Mouse (Mus musculus): ENCODE results near the gene Zfp174. TPM values are rescaled to one million over a fixed set of nuclear protein-coding genes. Genes with fewer than 3 reads are reported as not detected.
"Not testable (repeated sequence)": the region's sequence is repeated elsewhere in the genome, so short reads cannot be mapped to it uniquely, and the experiment has no call there.

The Zfp174 gene
- 1 to 10 TPM; 4.4 to 4.8 TPM for total RNA-seq (2021)
- long read RNA-seq, partial matches to known transcripts: 0 of 1 reads
- long read RNA-seq, other reads (novel, unspliced or antisense): 1 of 1 reads

DNA sequence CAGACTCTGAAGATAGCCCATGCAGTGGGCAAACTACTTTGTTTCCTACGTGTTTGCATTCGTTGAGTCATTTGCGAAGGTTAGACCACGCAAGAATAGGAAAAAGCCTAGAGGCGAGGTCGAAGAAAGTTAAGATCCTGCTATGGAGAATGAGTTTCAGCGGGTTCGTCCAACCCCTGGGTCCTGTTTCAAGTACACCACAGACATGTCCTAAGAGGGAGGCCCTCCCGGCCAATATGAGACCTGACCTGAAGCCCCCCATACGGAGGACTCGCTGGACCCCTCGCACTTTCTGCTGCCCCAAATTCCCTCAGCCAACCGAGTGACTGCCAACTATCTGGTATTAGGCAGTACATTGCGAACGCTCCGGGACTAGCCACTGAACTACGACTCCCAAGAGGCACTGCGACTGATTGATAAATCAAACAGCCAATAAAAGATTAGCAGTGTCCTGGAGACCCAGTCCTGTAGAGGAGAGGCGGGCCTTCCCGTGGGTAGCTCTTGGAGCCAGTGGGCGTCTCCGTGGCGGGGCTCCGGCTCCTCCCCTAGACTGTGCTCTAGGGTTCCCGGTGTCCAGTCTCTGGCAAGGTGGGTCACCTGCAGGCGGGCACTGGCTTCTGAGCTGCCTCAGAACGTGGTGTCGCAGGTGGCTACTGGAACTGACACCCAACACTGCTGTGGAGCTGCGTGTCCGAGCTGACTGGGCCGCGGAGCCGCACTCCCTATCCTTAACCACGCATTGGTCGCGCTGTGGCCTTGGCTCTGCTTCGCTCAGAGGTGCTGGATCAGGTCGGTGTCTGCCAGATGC lies at the start of gene Zfp174:
TSS of gene Zfp174 (plus strand) at position 558 of the 808 bp plus-strand sequence.
- DNase-seq (ENCODE audit: low spot score in 2 of 2): peak; percentile 85 to 90

DNA sequence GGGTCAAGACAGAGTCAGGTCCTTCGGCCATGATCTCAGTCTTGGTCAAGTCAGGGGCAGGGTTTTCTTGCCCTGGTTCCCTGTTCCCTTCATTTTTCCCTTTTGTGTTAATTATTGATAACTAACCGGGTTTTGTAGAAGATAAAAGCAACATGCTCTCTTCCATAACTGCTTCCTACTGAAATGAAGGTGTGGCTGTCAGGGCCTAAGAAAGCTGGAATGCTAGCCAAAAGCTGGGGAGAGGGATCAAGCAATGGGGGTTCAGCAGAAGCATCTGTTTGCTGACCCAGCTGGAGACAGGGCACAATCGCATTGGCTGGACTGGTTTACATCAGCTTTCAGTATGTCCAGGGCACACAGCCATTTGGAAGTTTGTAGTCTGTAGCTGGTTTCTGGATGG lies 38.9 kb upstream of the Zfp174 start:
- no peak for DNase-seq (ENCODE audit: low spot score in 2 of 2)

DNA sequence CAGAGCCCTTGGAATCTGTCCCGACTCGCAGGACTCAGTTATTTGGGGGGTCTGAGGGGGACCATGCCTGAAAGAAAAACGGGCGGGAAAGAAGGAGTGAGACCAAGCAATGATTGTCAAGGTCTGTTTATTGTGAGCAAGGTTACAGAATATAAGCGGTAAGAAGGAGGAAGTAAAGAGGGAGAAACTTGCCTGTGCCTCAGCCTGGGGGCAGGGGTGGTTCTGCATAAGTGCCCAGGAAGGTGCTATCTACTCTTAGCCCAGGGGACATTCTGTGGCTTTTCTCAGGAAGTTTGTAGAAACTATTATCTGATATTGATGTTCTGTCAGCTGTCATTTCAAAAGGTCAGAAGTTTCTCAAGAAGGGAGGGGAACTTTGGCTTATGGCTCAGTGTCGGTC lies 32.4 kb upstream of the Zfp174 start:
- not testable (repeated sequence) for DNase-seq (ENCODE audit: low spot score in 2 of 2)

DNA sequence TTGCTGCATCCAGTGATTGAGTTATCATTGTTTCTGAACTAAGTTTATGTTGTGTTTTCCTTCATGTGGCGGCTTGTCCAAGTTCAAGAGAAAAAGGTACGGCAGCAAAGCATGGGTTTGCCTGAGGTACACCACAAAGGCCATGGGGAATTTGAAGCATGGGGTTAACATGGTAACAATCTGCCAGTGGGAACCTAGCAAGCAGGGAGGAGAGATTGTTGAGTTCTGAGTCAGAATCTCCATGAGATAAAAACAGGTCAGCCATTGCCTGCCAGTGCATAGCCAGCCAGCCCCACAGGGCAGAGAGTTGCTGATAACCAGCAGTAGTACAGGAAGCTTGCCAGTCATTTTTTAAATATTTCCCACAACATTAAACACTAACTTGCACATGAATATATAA lies 26.9 kb upstream of the Zfp174 start:
- no peak for DNase-seq (ENCODE audit: low spot score in 2 of 2)

DNA sequence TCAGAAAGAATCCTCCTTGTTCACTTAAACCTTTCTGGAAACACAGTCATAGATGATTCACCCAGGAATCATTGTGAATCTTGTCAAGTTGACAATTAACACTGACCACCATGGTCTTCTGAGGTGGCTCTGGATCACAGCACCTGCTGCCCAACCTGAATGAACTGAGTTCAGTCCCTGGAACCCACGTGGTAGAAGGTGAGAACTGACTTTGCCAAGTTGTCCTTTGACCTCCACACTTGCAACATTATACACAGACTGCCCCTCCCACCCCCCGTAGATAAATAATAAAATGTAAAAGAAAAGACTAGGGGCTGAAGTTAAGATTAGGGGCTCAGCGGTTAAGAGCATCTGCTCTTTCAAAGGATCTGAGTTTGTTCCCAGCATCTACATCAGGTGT lies 19.0 kb upstream of the Zfp174 start:
- DNase-seq (ENCODE audit: low spot score in 2 of 2): no peak

DNA sequence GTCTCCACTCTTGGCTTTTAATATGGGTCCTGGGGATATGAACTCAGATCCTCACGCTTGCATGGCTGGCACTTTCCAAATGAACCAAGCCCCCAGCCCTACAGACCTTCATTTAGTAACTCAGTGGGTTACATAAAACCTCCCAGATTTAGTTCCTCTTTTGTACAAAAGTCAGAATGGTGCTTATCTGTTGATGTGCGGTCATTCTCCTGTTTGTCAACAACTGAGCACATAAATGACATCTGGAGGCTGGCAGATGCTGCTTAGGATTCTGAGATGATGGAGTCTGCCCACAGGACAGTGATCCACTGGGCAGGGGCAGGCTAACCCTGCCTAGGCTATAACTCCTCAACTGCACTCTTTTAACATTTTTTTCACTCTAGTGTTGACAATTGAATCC lies 17.3 kb upstream of the Zfp174 start:
- DNase-seq (ENCODE audit: low spot score in 2 of 2): no peak

DNA sequence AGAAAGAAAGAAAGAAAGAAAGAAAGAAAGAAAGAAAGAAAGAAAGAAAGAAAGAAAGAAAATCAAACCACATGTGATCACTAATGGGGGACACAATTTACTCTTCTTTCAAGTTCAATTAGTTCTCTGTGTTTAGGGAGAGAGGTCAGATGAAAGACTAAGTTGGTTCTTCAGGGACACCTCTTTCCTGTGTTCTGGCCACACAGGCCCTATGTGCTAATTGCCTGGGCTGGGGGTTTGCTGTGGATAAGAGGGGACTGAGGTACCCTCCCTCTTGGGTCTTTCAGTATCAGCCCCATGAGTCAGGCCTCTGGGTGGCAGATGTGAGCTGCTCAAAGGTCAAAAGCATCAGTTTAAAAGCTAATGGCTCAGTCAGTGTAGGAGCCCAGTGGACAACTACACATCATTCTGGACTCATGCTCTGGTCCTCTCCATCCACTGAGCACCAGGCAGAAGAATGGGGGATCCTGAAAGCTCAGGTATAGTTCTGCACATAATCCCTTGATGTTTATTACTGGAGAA lies 16.4 kb upstream of the Zfp174 start, which contains the start of gene Olfr15:
TSS of gene Olfr15 (plus strand) at position 291 of the 522 bp plus-strand sequence.
- DNase-seq (ENCODE audit: low spot score in 2 of 2): no peak

DNA sequence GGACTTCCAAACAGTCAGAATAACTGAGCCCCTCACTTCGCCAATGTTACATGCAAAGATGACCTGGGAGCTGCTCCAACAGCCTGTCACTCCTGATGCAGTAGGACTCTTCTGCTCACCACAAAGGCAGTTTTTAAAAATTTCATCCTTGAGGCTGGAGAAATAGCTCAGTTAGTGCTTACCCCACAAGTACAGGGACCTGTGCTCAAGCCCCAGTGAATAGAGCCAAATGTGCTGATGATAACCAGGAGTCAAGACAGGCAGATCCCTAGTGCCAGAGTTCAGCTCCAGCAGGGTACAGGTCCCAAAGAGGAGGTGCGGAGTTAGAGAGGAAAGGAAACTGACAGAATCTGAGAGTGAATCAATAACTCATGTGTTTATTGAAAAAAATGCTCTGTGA lies 11.6 kb upstream of the Zfp174 start:
- DNase-seq (ENCODE audit: low spot score in 2 of 2): no peak

DNA sequence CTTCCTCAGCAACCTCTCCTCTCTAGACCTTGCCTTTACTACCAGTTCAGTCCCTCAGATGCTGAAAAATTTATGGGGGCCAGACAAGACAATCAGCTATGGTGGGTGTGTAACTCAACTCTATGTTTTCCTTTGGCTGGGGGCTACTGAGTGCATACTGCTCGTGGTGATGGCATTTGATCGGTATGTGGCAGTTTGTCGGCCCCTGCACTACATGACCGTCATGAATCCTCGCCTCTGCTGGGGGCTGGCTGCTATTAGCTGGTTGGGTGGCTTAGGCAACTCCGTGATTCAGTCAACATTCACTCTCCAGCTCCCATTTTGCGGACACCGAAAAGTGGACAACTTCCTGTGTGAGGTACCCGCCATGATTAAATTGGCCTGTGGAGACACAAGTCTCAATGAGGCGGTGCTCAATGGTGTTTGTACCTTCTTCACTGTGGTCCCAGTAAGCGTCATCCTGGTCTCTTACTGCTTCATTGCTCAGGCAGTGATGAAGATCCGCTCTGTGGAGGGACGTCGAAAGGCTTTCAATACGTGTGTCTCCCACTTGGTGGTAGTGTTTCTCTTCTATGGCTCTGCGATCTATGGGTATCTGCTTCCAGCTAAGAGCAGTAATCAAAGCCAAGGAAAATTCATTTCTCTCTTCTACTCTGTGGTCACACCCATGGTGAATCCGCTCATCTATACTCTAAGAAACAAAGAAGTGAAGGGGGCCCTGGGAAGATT lies 7.7 kb upstream of the Zfp174 start:
- peak; percentile 24 to 39 for DNase-seq (ENCODE audit: low spot score in 2 of 2)

DNA sequence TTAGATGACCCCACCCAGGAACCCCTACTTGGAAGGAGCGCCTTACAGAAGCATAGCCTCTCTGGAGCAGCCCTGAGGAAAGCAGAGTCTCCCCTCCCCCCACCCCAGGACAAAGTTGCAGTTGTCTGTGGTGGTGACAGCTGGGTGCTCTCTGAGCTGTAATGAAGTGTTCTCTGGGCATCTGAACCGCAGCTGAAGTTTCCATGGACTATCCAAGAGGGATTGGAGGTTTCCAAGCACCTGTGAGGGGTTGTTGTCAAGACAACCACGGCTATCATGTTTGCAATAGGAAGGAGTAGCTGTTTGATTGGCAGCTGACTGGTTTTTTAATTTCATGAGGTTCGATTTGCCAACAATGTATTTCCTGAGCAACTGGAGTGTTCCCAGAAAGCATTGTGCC lies 4.1 kb upstream of the Zfp174 start:
- no peak for DNase-seq (ENCODE audit: low spot score in 2 of 2)

DNA sequence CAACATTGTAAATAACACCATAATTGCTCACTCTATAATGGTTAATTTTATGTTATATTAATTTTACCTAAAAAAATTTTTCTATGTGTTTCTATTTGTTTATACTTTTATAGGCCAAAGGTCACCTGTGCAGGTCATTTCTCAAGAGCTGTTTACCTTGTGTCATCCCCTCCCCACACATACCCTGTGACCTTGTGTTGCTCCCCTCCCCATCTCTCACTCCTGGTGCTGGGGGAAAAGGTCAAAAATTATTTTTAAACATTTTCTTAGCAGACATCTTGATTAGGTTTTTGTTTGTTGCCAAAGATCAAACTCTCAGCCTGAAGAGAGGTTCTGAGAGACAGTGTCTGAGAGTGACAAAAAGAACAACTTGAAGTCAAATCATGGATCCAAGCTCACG lies 3.3 kb upstream of the Zfp174 start:
- DNase-seq (ENCODE audit: low spot score in 2 of 2): no peak

DNA sequence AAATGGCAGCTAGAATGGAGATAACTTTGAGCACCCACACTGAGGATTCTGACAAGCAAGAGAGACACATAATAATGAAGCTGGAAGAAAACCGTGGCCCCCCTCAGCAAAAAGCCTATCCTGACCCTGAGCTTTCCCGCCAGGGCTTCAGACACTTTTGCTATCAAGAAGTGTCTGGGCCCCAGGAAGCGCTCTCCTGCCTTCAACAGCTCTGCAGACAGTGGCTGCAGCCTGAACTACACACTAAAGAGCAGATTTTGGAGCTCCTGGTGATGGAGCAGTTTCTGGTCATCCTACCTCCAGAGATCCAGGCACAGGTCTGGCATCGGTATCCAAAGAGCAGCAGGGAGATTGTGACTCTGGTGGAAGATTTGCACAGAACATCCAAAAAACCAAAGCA lies 803 bp downstream of the Zfp174 start:
- no peak for DNase-seq (ENCODE audit: low spot score in 2 of 2)

DNA sequence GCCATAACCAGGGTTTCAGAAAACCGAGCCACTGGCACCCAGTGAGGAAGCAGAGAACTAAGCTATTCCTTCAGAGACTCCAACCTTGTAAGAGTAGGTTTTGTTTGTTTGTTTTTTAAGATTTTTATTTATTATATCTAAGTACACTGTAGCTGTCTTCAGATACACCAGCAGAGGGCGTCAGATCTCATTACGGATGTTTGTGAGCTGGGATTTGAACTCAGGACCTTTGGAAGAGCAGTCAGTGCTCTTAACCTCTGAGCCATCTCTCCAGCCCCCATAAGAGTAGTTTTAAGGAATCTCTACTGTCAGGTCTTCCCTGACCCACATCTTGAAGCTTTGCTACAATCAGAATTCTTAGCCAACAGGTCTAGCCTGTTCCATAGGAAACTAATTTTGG lies 1.3 kb downstream of the Zfp174 start:
- DNase-seq (ENCODE audit: low spot score in 2 of 2): no peak

DNA sequence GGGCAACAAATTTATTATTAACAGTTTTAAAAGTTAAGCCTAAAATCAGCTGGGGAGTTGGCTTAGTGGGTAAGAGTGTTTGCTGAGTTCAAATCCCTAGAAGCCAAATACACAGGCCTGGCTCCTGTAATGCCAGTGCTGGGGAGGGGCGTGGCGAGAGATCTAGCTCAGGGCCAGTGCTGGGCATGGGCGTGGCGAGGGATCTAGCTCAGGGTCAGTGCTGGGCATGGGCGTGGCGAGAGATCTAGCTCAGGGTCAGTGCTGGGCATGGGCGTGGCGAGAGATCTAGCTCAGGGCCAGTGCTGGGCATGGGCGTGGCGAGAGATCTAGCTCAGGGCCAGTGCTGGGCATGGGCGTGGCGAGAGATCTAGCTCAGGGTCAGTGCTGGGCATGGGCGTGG lies 4.2 kb downstream of the Zfp174 start:
- DNase-seq (ENCODE audit: low spot score in 2 of 2): not testable (repeated sequence)

DNA sequence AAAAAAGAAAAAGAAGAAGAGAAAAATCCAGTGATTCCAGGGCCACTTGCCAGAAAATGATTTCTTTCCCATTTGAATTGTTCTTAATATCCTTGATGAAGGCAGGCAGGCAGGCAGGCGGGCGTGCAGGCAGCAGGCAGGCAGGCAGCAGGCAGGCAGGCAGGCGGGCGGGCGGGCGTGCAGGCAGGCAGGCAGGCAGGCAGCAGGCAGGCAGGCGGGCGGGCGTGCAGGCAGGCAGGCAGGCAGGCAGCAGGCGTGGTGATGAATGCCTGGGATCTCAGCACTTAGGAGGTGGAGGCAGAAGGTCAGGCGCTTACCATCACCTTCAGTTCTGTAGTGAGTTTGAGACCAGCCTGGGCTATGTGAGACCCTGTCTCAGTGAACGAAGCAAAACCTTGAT lies 5.5 kb downstream of the Zfp174 start:
- no peak for DNase-seq (ENCODE audit: low spot score in 2 of 2)

DNA sequence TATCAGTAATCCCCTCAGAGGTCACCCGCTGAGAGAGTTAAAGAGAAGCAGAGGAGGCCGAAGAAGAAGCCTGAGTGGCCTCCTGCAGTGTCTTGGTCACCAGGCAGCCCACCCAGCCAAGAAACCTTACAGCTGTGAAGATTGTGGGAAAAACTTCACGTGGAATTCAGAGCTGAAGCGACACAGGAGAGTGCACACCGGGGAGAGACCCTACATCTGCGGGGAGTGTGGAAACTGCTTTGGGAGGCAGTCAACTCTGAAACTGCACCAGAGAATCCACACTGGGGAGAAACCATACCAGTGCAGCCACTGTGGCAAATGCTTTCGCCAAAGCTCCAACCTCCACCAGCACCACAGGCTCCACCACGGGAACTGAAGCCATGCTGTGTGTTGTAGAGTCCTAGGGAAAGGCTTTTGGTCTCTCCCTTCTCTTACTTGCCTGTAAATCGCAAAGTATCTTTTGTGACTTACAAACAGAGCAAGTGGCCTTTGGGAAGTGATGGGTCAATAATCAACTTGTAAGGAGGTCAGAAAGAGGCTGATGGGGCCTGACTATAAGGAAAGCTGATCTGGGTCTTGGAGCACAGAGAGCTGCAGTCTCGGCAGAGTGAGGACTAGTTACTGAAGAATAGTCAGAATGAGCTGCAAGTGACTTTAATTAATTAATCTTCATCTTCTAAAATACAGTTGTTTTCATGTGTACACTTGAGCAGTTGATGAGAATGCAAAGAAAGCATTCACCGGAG lies 7.5 kb downstream of the Zfp174 start:
- DNase-seq (ENCODE audit: low spot score in 2 of 2): no peak

DNA sequence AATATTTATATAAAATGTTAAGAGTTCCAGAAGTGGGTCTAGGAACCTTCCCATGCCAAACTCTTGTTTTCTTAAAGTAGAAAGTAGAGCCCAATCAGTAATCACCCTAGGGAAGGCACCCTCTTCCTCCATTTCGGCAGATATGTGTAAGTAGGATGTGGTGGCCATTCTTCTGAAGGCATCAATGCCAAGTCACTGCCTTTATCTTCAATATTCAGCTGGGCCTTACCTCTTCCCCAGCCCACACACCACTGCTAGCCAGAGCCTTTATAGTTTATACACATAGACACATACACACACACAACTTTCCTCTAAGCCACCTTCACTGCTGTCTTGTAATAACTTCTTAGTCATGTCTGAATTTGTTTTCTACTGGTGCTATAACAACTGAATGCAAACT lies 8.7 kb downstream of the Zfp174 start:
- DNase-seq (ENCODE audit: low spot score in 2 of 2): no peak

DNA sequence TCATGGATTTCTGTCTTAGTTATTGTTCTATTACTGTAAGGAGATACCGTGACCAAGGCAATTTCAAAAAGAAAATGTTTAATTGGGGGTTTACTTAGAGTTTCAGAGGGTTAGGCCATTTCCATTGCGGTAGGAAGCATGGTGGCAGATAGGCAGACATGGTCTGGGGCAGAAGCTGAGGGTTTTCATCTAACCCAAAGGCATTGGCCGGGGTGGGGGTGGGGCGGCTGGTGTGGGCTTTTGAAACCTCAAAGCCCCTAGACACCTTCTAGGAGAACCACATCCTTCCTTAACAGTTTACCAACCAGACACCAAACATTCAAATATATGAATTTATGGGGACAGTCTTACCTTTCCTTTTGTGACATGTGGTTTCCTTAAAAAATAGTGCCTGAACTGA lies 12.2 kb downstream of the Zfp174 start:
- no peak for DNase-seq (ENCODE audit: low spot score in 2 of 2)

DNA sequence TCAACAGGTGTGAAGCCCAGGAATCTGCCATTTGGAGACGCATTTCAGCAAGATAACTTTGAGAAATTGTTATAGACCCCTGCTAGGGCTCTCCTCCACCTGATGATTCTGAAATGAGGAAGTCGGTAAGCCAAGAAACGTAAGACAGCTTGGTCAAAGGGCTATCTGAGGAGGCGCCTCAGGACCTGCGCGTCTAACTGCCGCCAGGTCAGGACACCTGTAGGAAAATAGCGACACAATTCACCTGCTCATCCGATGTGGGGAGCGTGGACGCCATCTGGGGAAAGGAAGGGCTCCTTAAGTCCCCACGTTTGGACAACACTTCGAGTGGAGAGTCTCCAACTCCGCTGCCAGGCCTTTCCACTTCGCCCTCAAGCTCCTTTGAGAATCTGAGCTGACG lies 24.7 kb downstream of the Zfp174 start:
- no peak for DNase-seq (ENCODE audit: low spot score in 2 of 2)

DNA sequence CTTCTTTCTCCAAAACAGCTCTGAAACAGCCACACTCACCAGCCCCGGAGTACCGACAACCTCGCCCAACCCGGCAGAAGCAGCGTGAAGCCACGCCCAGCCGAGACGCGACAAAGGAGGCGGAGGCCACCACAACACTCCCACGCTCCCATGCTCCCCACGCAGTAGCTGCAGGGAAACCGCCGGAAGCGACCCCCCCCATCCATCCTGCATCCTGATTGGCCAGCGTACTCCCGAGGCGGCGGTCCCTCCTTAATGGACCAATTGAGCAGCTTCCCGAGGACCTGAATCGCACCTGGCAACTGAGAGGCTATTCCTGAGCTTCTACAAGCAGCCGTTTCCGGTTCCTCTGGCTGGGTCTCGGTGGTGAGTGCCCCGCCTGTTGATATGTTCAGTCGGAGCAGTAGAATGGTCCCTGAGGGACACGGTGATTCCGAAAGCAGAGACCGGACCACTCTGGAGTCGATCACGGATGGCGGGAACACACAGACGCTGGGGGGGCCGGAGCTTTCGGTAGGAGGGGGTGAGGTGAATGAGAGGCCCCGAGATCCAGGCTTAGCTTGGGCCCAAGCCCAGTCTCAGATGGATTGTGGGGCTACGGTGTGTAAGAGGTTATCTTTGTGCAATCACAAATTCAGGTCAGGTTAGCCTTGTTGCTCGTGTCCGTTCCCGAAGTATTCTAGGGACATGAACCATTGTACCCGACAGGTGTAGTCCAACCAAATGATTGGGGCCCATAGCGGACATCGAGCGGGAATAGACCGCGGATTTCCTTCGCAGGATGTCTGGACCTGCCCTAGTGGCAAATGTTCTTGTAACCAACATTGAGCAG lies 25.4 kb downstream of the Zfp174 start, which contains the start of gene Naa60:
TSS of gene Naa60 (plus strand) at position 160 of the 832 bp plus-strand sequence.
- peak; percentile 83 to 87 for DNase-seq (ENCODE audit: low spot score in 2 of 2)

DNA sequence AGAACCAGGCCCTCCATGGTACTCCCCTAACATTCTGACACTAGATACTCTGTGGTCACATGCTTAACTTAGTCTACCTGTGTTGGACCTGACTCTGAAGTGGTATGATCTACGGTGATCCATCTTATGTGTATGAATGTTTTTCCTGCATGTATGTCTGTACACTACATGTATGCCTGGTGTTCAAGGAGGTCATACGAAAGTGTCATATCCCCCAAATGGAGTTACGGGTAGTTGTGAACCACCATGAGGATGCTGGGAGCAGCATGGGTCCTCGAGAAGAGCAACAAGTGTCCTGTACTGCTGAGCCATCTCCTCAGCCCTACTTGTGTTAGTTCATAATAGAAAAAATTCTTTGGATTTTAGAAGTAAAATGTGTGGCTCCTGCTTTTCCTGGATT lies 29.3 kb downstream of the Zfp174 start:
- no peak for DNase-seq (ENCODE audit: low spot score in 2 of 2)
